25 mouse cellular contexts compared by ENCODE assay signal in genomic region chr4:52593821-52594356, GRCm38 (mm10). TPM values are rescaled to one million over a fixed set of nuclear protein-coding genes. Genes with fewer than 3 reads are reported as not detected.
DNase-seq lines count a peak whose midpoint lies in the region; ATAC-seq lines count a peak whose summit lies in the region.
"Had no signal": no experiment of that assay in that cellular context is flagged by ENCODE, and none has a peak within 500 bp of the region (broad histone marks: within the 10 kb centered on the region; RNA-seq: fewer than 3 reads in every experiment).

No protein-coding gene starts in this region.

- H3K9ac ChIP-seq in forebrain, embryonic 12.5 days = no peak overlapping the region
- no peak overlapping the region for H3K9ac ChIP-seq in lung, embryonic 16.5 days (ENCODE audit: low read length)
- H3K9ac ChIP-seq: intestine, embryonic 15.5 days; midbrain, embryonic 13.5 days had no signal

- DNase-seq in forebrain, embryonic 10.5 days (ENCODE audit: extremely low spot score, low spot score) = no peak
- no peak for DNase-seq in lung, postnatal 36 days
- DNase-seq in brain, embryonic 18.5 days (ENCODE audit: low read depth, low spot score) = peak; percentile 22
- DNase-seq in retina, postnatal 7 days (ENCODE audit: low read depth, low spot score) = peak; percentile 1
- DNase-seq in heart, postnatal 25 days (ENCODE audit: low spot score) = no peak
- DNase-seq: adrenal gland, adult 2 months; B cell, adult 2 months; gastrocnemius, postnatal 25 days; heart, adult 2 months; heart, postnatal 4 days; kidney, adult 9 months; kidney, postnatal 36 days; lung, postnatal 10 days had no signal

- no peaks in the 10 kb centered on the region for H3K4me1 ChIP-seq in forebrain, embryonic 12.5 days
- no peaks in the 10 kb centered on the region for H3K4me1 ChIP-seq in forebrain, embryonic 10.5 days
- no peaks in the 10 kb centered on the region for H3K4me1 ChIP-seq in lung, embryonic 16.5 days (replicated peaks; ENCODE audit: control insufficient read depth, insufficient read depth, low read length)
- H3K4me1 ChIP-seq: intestine, embryonic 15.5 days; midbrain, embryonic 13.5 days had no signal

- no peak overlapping the region for H3K4me2 ChIP-seq in forebrain, embryonic 12.5 days
- no peak overlapping the region for H3K4me2 ChIP-seq in lung, embryonic 16.5 days (ENCODE audit: low read depth, low read length)
- H3K4me2 ChIP-seq: intestine, embryonic 15.5 days; liver, embryonic 11.5 days; midbrain, embryonic 13.5 days had no signal

- WGBS in forebrain, embryonic 12.5 days = 55% methylated on average over 4 of the region's 4 CpGs
- 82% methylated on average over 4 of the region's 4 CpGs for WGBS in forebrain, embryonic 10.5 days
- 51% methylated on average over 4 of the region's 4 CpGs for WGBS in lung, embryonic 16.5 days

- H3K27me3 ChIP-seq in forebrain, embryonic 12.5 days = no peaks in the 10 kb centered on the region
- H3K27me3 ChIP-seq in forebrain, embryonic 10.5 days (ENCODE audit: poor library complexity, severe bottlenecking) = no peaks in the 10 kb centered on the region
- H3K27me3 ChIP-seq in lung, embryonic 16.5 days (ENCODE audit: control insufficient read depth, insufficient read depth, low read depth, low read length) = no peaks in the 10 kb centered on the region
- H3K27me3 ChIP-seq: intestine, embryonic 15.5 days; midbrain, embryonic 13.5 days had no signal

- H3K4me3 ChIP-seq in forebrain, embryonic 12.5 days (replicated peaks) = no peak overlapping the region
- H3K4me3 ChIP-seq in forebrain, embryonic 10.5 days = no peak overlapping the region
- no peak overlapping the region for H3K4me3 ChIP-seq in lung, embryonic 16.5 days (ENCODE audit: low read length)
- H3K4me3 ChIP-seq: erythroblast, embryonic 14.5 days; heart, adult 2 months; intestine, embryonic 15.5 days; midbrain, embryonic 13.5 days had no signal

- no peaks in the 10 kb centered on the region for H3K36me3 ChIP-seq in forebrain, embryonic 12.5 days (replicated peaks)
- H3K36me3 ChIP-seq in forebrain, embryonic 10.5 days (replicated peaks) = no peaks in the 10 kb centered on the region
- no peaks in the 10 kb centered on the region for H3K36me3 ChIP-seq in lung, embryonic 16.5 days (ENCODE audit: control insufficient read depth, insufficient read depth, low read length)
- H3K36me3 ChIP-seq: intestine, embryonic 15.5 days; midbrain, embryonic 13.5 days had no signal

- no peak overlapping the region for H3K27ac ChIP-seq in forebrain, embryonic 12.5 days
- no peak overlapping the region for H3K27ac ChIP-seq in forebrain, embryonic 10.5 days
- no peak overlapping the region for H3K27ac ChIP-seq in lung, embryonic 16.5 days (ENCODE audit: low read length)
- H3K27ac ChIP-seq: heart, adult 2 months; intestine, embryonic 15.5 days; midbrain, embryonic 13.5 days had no signal

- intact Hi-C loops in heart, postnatal 25 days (cut with DNase I) = no loop called here

- no peaks in the 10 kb centered on the region for H3K9me3 ChIP-seq in forebrain, embryonic 12.5 days
- no peaks in the 10 kb centered on the region for H3K9me3 ChIP-seq in forebrain, embryonic 10.5 days
- no peaks in the 10 kb centered on the region for H3K9me3 ChIP-seq in lung, embryonic 16.5 days (ENCODE audit: control insufficient read depth, low read length)
- H3K9me3 ChIP-seq: intestine, embryonic 15.5 days; midbrain, embryonic 13.5 days had no signal

- peak; percentile 31; the same call in 1 of the 2 replicates for ATAC-seq in forebrain, embryonic 12.5 days (ENCODE audit: low FRiP score)
- ATAC-seq in lung, embryonic 16.5 days (ENCODE audit: low read depth) = 0 out of 2 replicates have a peak, but pooled peaks have one; percentile 23
- ATAC-seq: intestine, embryonic 15.5 days; midbrain, embryonic 13.5 days had no signal

RNA-seq across cellular contexts. Expression of gene Toporsl, which starts 2.2 kb away (rescaled TPM):
- polyA plus RNA-seq in forebrain, embryonic 12.5 days (2016; fragmentation: Nextera tagmentation; extraction: Ambion mirVana) = 0.14 TPM in 1 of 2 replicates, not detected in the other
- 0.15 TPM in 1 of 2 replicates, not detected in the other for polyA plus RNA-seq in forebrain, embryonic 10.5 days (2016; fragmentation: Nextera tagmentation; extraction: Ambion mirVana)
- not detected in 2 replicates for polyA plus RNA-seq in lung, embryonic 16.5 days (2015; fragmentation: Nextera tagmentation; extraction: Ambion mirVana)
- total RNA-seq in heart, postnatal 25 days (2021) = not detected
- total RNA-seq: adrenal gland, adult 2 months; gastrocnemius, postnatal 25 days; heart, adult 2 months; heart, postnatal 4 days; left cerebral cortex, adult 18-20 months; megakaryocyte, adult 5-6 weeks had no signal
- polyA plus RNA-seq: adrenal gland, adult 2 months; embryonic facial prominence, embryonic 11.5 days; erythroblast, embryonic 14.5 days; heart, adult 2 months; heart, embryonic 14.5 days; intestine, embryonic 15.5 days; limb, embryonic 11.5 days; midbrain, embryonic 13.5 days; small intestine, adult 2 months had no signal

Comparison
In these comparisons a context has a peak if more than half of its experiments do, and no peak if none do; other contexts are left out.
1. DNase-seq: peak in brain, embryonic 18.5 days (single experiment) and retina, postnatal 7 days (single experiment); none in forebrain, embryonic 10.5 days (single experiment), lung, postnatal 36 days (single experiment) and heart, postnatal 25 days (single experiment).